16 mouse cellular contexts compared by ENCODE assay signal in genomic region chr8:11372080-11372479, GRCm38 (mm10). TPM values are rescaled to one million over a fixed set of nuclear protein-coding genes. Genes with fewer than 3 reads are reported as not detected.
DNase-seq lines count a peak whose midpoint lies in the region; ATAC-seq and TF ChIP-seq lines count a peak whose summit lies in the region.
"Had no signal": no experiment of that assay in that cellular context is flagged by ENCODE, and none has a peak within 500 bp of the region (broad histone marks: within the 10 kb centered on the region; RNA-seq: fewer than 3 reads in every experiment).

No protein-coding gene starts in this region.

- no peak overlapping the region for H3K4me3 ChIP-seq in left cerebral cortex, adult 2 months
- H3K4me3 ChIP-seq in myocyte, result no peak overlapping the region
- no peak overlapping the region for H3K4me3 ChIP-seq in hindbrain, embryonic 14.5 days (replicated peaks; ENCODE audit: low read length)
- H3K4me3 ChIP-seq: embryonic facial prominence, embryonic 13.5 days; forebrain, embryonic 15.5 days; heart, embryonic 12.5 days; liver, embryonic 12.5 days had no signal

- WGBS in hindbrain, embryonic 14.5 days, result 95% methylated on average over 8 of the region's 8 CpGs

- no peaks in the 10 kb centered on the region for H3K36me3 ChIP-seq in myocyte (ENCODE audit: control insufficient read depth, insufficient read depth)
- H3K36me3 ChIP-seq in hindbrain, embryonic 14.5 days (replicated peaks; ENCODE audit: control insufficient read depth, insufficient read depth), result no peaks in the 10 kb centered on the region
- H3K36me3 ChIP-seq: forebrain, embryonic 15.5 days; liver, embryonic 12.5 days had no signal

- peak overlapping the region; percentile 81 for H3K4me2 ChIP-seq in myocyte (ENCODE audit: low read depth)
- H3K4me2 ChIP-seq in hindbrain, embryonic 14.5 days (replicated peaks), result no peak overlapping the region
- H3K4me2 ChIP-seq: embryonic facial prominence, embryonic 13.5 days; forebrain, embryonic 15.5 days; heart, embryonic 12.5 days; liver, embryonic 12.5 days had no signal

- peak; percentile 35 to 45 for DNase-seq in frontal cortex, postnatal 36 days (ENCODE audit: low spot score in 2 of 2)
- DNase-seq in frontal cortex, postnatal 10 days (ENCODE audit: low spot score in 2 of 2), result no peak
- DNase-seq in left cerebral cortex, adult 2 months (ENCODE audit: extremely low spot score in 1 of 2, low spot score in 2 of 2), result peak; percentile 38 to 41
- no peak for DNase-seq in left cerebral cortex, postnatal 4 days
- peak; percentile 72 for DNase-seq in A20 (ENCODE audit: low read depth, low spot score)
- no peak for DNase-seq in kidney, postnatal 36 days
- DNase-seq in hindbrain, embryonic 14.5 days (ENCODE audit: low spot score), result no peak
- DNase-seq: cerebellum, postnatal 14 days; kidney, postnatal 14 days; thymus, adult 2 months had no signal

- no peak overlapping the region for H3ac ChIP-seq in myocyte (ENCODE audit: control insufficient read depth, insufficient read length)

- peak overlapping the region; percentile 40; the same call in 1 of the 2 replicates for H3K27ac ChIP-seq in left cerebral cortex, adult 2 months
- H3K27ac ChIP-seq in hindbrain, embryonic 14.5 days, result no peak overlapping the region
- H3K27ac ChIP-seq: embryonic facial prominence, embryonic 13.5 days; forebrain, embryonic 15.5 days; liver, embryonic 12.5 days had no signal

- H3K9ac ChIP-seq in hindbrain, embryonic 14.5 days, result no peak overlapping the region
- H3K9ac ChIP-seq: embryonic facial prominence, embryonic 13.5 days; forebrain, embryonic 15.5 days; heart, embryonic 12.5 days; liver, embryonic 12.5 days had no signal

- no peaks in the 10 kb centered on the region for H3K9me3 ChIP-seq in hindbrain, embryonic 14.5 days (ENCODE audit: control insufficient read depth, low read length)
- H3K9me3 ChIP-seq: embryonic facial prominence, embryonic 13.5 days; forebrain, embryonic 15.5 days; heart, embryonic 12.5 days; liver, embryonic 12.5 days had no signal

- intact Hi-C loops in left cerebral cortex, adult 2 months (cut with DNase I), result loop anchor here (1.0 to 2.0 kb wide), 2 partner anchors 10 to 99 kb away; no protein-coding TSS in a partner anchor
- intact Hi-C loops in left cerebral cortex, postnatal 4 days (cut with DNase I), result no loop called here

- no peak for TF ChIP-seq CTCF in left cerebral cortex, adult 2 months (IDR thresholded peaks at IDR 0.05)

- no peaks in the 10 kb centered on the region for H3K4me1 ChIP-seq in hindbrain, embryonic 14.5 days (replicated peaks; ENCODE audit: control insufficient read depth, insufficient read depth, low read length)
- H3K4me1 ChIP-seq: forebrain, embryonic 15.5 days; liver, embryonic 12.5 days had no signal

- ATAC-seq in hindbrain, embryonic 14.5 days (ENCODE audit: low FRiP score), result no peak
- ATAC-seq: forebrain, embryonic 15.5 days; liver, embryonic 12.5 days had no signal

- H3K79me2 ChIP-seq in myocyte (ENCODE audit: control insufficient read depth, insufficient read depth), result no peaks in the 10 kb centered on the region

- TF ChIP-seq POLR2A in myocyte (IDR thresholded peaks at IDR 0.05; ENCODE audit: insufficient read length, low read depth), result no peak

- H3K27me3 ChIP-seq in myocyte (ENCODE audit: control insufficient read depth, insufficient read depth, insufficient read length), result no peaks in the 10 kb centered on the region
- no peaks in the 10 kb centered on the region for H3K27me3 ChIP-seq in hindbrain, embryonic 14.5 days (ENCODE audit: control insufficient read depth, insufficient read depth, low read length)
- H3K27me3 ChIP-seq: embryonic facial prominence, embryonic 13.5 days; forebrain, embryonic 15.5 days; heart, embryonic 12.5 days; liver, embryonic 12.5 days had no signal

TF ChIP-seq in myocyte, 11 proteins besides CTCF, POLR2A, EP300 and RAD21:
- TF ChIP-seq TCF3 (IDR thresholded peaks at IDR 0.05; ENCODE audit: insufficient read length, low read depth) (peak; percentile 46), USF1 (IDR thresholded peaks at IDR 0.05; ENCODE audit: low read depth) (no peak), MYOG (IDR thresholded peaks at IDR 0.05; ENCODE audit: control insufficient read depth in 1 of 3, insufficient read depth in 1 of 3, insufficient read length in 2 of 3, low read depth in 2 of 3) (peak in 2 of 3 experiments; percentile 54 to 85), POLR2AphosphoS2 (IDR thresholded peaks at IDR 0.05; ENCODE audit: insufficient read length, low read depth) (no peak), E2F4 (IDR thresholded peaks at IDR 0.05; ENCODE audit: insufficient read depth) (no peak), TCF12 (IDR thresholded peaks at IDR 0.05; ENCODE audit: insufficient read depth, poor library complexity, severe bottlenecking) (peak; percentile 83), MAX (IDR thresholded peaks at IDR 0.05; ENCODE audit: low read depth) (peak; percentile 52), CEBPB (IDR thresholded peaks at IDR 0.05; ENCODE audit: insufficient read depth, poor library complexity, severe bottlenecking) (peak; percentile 29; the same call in 1 of the 2 replicates), MYOD1 (IDR thresholded peaks at IDR 0.05; ENCODE audit: control insufficient read depth in 1 of 3, insufficient read length in 2 of 3, low read depth in 2 of 3) (peak; percentile 73 to 97 (median 94))

RNA-seq across cellular contexts. Expression of gene Col4a1, which starts 59.5 kb away (rescaled TPM):
- 10 to 100 TPM; 55.4 to 66.2 TPM for total RNA-seq in left cerebral cortex, adult 2 months (2021)
- 100 to 1,000 TPM; 142 TPM for total RNA-seq in left cerebral cortex, postnatal 4 days (2021)
- 34.8 TPM for polyA plus RNA-seq in myocyte (2012; fragmentation: generic; extraction: Trizol)
- 121 and 135 TPM in 2 replicates for polyA plus RNA-seq in hindbrain, embryonic 14.5 days (2014; fragmentation: Nextera tagmentation; extraction: Ambion mirVana)
- total RNA-seq: neutrophil, adult 5-6 weeks had no signal

RNA-seq across cellular contexts. Expression of gene Col4a2, which starts 59.5 kb away (rescaled TPM):
- 10 to 100 TPM; 57.1 to 60.9 TPM for total RNA-seq in left cerebral cortex, adult 2 months (2021)
- 10 to 100 TPM; 97.2 to 98.2 TPM for total RNA-seq in left cerebral cortex, postnatal 4 days (2021)
- polyA plus RNA-seq in myocyte (2012; fragmentation: generic; extraction: Trizol), result 47.3 TPM
- 41.6 and 46.4 TPM in 2 replicates for polyA plus RNA-seq in hindbrain, embryonic 14.5 days (2014; fragmentation: Nextera tagmentation; extraction: Ambion mirVana)
- total RNA-seq: neutrophil, adult 5-6 weeks had no signal

Comparison
In these comparisons a context has a peak if more than half of its experiments do, and no peak if none do; other contexts are left out.
1. DNase-seq: peak in frontal cortex, postnatal 36 days (2 of 2), left cerebral cortex, adult 2 months (2 of 2) and A20 (single experiment); none in frontal cortex, postnatal 10 days (0 of 2), left cerebral cortex, postnatal 4 days (single experiment), kidney, postnatal 36 days (0 of 2) and hindbrain, embryonic 14.5 days (single experiment).